Mouse (Mus musculus): ENCODE measurements around the gene Ttn.

The Ttn gene

GRCm38 (mm10) chr2:76843162-76843561 lies 139.2 kb downstream of the Ttn start:
- no peak for DNase-seq (ENCODE audit: low spot score in 2 of 2)

- no peak for DNase-seq (ENCODE audit: low spot score in 2 of 2)
Measured at GRCm38 (mm10) chr2:76820472-76820871, 161.9 kb downstream of the Ttn start.

GRCm38 (mm10) chr2:76817796-76818195 lies 164.6 kb downstream of the Ttn start:
- DNase-seq (ENCODE audit: low spot score in 2 of 2), result no peak

DNA sequence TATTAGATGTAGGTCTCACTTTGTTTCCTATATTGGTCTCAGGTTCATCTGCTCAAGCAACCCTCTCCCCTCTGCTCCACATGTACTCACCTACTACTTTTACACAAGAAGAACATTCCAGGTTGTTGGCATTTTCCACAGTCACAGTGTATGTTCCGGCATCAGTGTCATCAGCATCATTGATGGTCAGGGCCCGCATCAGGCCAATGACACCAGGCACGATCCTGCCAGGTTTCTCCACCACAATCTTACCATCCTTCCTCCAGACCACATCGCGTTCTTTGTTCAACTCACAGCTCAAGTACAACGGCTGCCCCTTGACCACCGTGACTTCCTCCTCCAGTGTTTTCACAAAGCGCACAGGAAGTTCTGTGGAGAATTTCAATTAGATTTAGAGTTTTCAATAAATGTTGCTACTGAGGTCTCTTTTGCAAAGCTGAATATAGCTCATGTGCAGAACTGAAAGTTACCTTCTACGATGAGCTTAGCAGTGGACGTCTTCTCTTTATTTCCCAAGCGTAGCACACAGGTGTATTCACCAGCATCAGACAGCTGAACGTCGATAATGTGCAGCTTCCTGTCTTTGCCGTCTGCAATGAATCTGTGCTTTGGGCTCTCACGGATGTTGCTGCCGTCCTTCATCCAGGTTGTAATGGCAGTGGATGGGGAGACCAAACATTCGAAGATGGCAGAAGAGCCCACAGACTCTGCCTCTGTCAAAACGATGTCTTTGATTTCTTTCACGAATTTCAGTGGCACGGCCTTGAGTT lies 168.1 kb downstream of the Ttn start:
- no peak for DNase-seq (ENCODE audit: low spot score in 2 of 2)

- no peak for DNase-seq (ENCODE audit: low spot score in 2 of 2)
Measured at GRCm38 (mm10) chr2:76811160-76811559, 171.2 kb downstream of the Ttn start.

- no peak for DNase-seq (ENCODE audit: low spot score in 2 of 2)
Measured at GRCm38 (mm10) chr2:76808334-76808733, 174.0 kb downstream of the Ttn start.

GRCm38 (mm10) chr2:76807284-76807683 lies 175.1 kb downstream of the Ttn start:
- DNase-seq (ENCODE audit: low spot score in 2 of 2), result no peak

GRCm38 (mm10) chr2:76806861-76807260 lies 175.5 kb downstream of the Ttn start:
- no peak for DNase-seq (ENCODE audit: low spot score in 2 of 2)

- no peak for DNase-seq (ENCODE audit: low spot score in 2 of 2)
Measured at GRCm38 (mm10) chr2:76806376-76806775, 176.0 kb downstream of the Ttn start.

GRCm38 (mm10) chr2:76805191-76805892 lies 177.0 kb downstream of the Ttn start:
- DNase-seq (ENCODE audit: low spot score in 2 of 2), result no peak

DNA sequence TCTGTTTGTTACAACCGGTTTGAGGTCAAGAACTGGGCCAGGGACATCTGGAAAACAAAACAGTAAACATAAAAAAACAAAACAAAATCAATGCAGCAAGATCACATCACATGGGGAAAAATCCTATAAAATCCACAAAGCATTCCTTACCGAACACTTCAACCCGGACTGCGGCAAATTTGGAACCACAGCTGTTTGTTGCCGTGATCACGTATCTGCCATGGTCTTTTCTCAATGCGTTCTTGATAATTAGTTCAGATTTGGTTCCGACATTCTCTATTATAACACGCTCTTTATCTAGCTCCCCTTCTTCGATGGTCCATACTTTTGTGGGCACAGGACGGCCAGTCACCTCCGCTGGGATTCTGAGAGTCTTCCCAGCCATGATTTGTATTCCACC lies 198.2 kb downstream of the Ttn start:
- no peak for DNase-seq (ENCODE audit: low spot score in 2 of 2)

- no peak for DNase-seq (ENCODE audit: low spot score in 2 of 2)
Measured at GRCm38 (mm10) chr2:76780792-76781191, 201.6 kb downstream of the Ttn start.

DNA sequence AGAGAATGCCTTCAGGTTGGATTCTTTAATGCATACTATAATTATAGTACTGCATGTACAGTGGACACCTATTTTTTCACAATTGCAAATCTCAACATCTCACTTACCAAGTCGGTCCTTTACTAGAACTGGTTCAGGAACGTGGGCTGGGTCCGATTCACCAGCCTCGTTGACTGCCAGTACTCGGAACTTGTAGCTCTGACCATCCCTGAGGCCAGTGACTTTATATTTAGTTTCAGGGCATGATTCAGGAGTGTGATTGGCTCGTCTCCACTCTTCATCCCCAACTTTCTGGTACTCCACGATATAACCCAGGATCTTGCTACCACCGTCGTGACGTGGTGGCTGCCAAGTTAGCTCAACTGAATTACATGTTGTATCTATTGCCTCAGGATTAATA lies 212.5 kb downstream of the Ttn start:
- no peak for DNase-seq (ENCODE audit: low spot score in 2 of 2)

DNA sequence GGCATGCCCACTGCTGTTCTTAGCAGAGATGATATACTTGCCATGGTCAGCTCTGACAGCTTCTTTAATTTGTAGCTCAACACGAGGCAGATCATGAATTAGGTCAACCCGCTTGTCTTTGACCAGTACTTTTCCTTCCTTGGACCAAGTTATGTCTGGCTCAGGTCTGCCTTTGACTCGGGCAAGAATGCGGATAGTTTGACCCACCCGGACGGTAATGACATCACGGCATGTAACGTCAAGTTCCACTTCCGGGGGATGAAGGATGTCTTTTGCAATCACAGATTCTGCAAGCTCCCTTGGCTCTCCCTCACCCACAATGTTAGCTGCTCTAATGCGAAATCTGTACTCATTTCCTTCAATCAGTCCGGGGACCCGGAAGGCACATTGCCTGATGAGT lies 215.1 kb downstream of the Ttn start:
- no peak for DNase-seq (ENCODE audit: low spot score in 2 of 2)

DNA sequence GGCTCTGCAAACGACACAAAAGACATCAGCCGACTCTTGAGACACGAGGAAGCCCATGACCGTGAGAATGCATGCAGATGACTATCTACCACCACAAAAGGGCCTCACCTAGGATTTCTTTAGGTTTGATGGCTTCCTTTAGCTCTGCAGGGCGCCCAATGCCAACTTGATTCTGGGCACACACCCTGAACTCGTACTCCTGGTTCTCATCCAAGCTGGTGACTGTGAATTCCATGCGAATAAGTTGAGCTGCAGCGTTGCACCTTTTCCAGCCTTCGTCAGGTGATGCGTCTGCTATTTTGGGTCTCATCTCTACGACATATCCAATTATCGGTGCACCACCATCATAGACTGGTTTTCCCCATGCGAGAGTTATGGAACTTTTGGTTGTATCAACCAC lies 217.8 kb downstream of the Ttn start:
- DNase-seq (ENCODE audit: low spot score in 2 of 2), result no peak

- no peak for DNase-seq (ENCODE audit: low spot score in 2 of 2)
Measured at GRCm38 (mm10) chr2:76762154-76762553, 220.2 kb downstream of the Ttn start.

DNA sequence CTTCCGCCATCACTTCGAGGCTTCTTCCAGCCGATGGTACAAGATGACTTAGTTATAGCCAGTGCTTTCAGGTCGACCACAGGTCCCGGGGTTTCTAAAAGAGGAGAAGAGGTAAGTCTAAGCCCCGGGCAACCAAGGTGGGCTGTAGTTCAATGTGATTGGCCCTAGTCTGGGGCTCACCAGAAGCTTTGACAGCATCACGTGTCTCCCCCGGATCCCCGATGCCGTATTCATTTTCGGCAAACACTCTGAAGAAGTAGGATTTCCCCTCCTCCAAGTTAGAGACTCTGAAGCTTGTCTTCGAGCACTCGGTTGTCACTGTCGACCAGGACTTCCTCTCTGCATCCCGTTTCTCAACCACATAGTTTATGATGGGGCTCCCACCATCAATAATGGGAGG lies 225.9 kb downstream of the Ttn start:
- DNase-seq (ENCODE audit: low spot score in 2 of 2), result no peak

GRCm38 (mm10) chr2:76751993-76752392 lies 230.4 kb downstream of the Ttn start:
- DNase-seq (ENCODE audit: low spot score in 2 of 2), result no peak

DNA sequence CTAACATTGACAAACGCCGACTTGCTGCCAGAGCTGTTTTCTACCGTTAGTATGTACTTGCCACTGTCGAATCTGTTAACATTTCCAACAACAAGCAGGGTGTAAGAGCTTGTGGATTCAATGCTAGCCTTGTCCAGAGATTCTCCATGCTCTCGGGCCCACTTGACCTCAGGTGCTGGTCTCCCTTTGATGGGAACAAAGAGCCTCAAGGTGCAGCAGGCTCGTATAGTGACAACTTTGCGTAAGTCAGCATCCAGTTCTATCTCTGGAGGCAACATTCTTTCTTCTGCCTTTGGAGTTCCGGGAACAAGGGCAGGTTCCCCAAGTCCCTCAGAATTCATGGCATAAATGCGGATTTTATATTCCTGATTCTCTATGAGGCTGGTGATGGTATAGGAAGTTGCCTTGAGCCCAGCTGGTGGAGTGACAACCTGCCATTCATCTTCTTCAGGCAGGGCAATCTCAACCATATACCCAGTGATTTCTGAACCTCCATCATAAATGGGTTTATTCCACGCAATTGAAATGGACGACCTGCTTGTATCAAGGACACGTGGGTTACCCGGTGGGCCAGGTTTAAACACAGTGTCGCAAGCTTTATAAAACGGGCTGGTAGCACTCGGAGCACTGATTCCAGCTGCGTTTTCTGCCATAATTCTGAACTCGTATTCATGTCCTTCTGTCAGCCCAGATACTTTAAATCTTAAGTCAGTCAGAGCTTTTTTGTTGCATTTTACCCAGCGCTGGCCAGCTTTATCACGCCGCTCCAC lies 232.8 kb downstream of the Ttn start:
- no peak for DNase-seq (ENCODE audit: low spot score in 2 of 2)

DNA sequence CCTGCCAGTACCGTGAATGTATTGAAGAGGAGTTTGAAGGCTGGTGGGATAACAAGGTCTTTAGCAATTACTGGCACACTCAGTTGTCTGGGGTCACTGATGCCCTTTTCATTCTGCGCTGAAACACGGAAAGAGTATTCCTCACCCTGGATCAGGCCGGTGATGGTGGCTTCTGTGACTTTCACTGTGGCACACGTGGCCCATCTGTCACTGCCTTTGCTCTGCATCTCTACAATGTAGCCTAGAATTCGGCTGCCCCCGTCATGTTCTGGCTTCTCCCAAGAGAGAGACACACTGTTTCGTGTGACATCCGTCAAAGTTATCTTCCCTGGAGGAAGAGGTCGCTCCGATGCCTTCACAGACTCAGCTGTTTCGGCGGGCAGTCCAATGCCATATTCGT lies 233.7 kb downstream of the Ttn start:
- no peak for DNase-seq (ENCODE audit: low spot score in 2 of 2)

DNA sequence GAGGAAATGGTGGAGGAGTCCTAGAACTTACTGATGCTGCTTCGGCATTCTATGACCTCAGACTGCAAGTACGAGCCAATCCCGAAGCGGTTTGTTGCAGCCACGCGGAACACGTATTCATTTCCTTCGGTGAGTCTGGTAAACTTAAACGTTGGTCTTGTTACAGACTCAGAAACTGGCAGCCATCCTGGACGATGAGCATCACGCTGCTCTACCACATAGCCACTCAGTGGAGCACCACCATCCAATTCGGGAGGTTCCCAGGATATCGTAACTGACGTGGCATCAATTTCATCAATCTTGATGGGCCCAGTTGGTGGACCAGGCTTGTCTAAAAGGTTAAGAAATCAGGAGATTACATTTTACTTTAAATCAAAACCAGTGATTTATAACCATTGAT lies 262.7 kb downstream of the Ttn start:
- no peak for DNase-seq (ENCODE audit: low spot score in 2 of 2)

- no peak for DNase-seq (ENCODE audit: low spot score in 2 of 2)
Measured at GRCm38 (mm10) chr2:76714984-76715383, 267.4 kb downstream of the Ttn start.

DNA sequence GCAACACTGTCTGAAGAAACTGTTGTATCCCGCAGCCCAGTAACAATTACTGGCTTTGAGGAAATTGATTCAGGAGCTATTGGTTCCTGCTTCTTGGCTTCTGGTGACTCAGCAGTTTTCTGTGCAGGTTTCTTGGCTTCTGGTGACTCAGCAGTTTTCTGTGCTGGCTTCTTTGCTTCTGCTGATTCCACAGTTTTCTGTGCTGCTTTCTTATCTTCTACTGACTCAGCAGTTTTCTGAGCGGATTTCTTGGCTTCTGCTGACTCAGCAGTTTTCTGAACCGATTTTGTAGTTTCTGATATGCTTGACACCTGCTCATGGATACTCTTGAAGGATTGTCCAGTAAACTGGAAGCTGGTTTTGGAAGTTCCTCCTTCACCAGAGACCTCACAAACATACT lies 273.8 kb downstream of the Ttn start:
- no peak for DNase-seq (ENCODE audit: low spot score in 2 of 2)
